Mouse (Mus musculus) ES-E14 (cell line): ENCODE measurements at regions not wholly inside any gene's neighbourhood (a gene's known extent, or its start where the extent isn't known, plus 50 kb on each side); places are given as distances from the start of the nearest gene placed in this dataset.

Source experiments
- CHD2 ChIP-seq: IDR thresholded peaks from 2 replicates; pipeline ENCODE4 v1.6.1; 2014; ENCODE audit warnings: mild to moderate bottlenecking, low read depth, low read length, inconsistent platforms
- ZC3H11A ChIP-seq: IDR thresholded peaks from 2 replicates; pipeline ENCODE4 v1.6.1; 2012; ENCODE audit warnings: low read depth, mild to moderate bottlenecking, inconsistent platforms, low read length, borderline replicate concordance
- ZNF384 ChIP-seq: IDR thresholded peaks from 2 replicates; pipeline ENCODE4 v1.6.1; 2012; ENCODE audit warnings: low read depth, low read length, inconsistent platforms

DNA sequence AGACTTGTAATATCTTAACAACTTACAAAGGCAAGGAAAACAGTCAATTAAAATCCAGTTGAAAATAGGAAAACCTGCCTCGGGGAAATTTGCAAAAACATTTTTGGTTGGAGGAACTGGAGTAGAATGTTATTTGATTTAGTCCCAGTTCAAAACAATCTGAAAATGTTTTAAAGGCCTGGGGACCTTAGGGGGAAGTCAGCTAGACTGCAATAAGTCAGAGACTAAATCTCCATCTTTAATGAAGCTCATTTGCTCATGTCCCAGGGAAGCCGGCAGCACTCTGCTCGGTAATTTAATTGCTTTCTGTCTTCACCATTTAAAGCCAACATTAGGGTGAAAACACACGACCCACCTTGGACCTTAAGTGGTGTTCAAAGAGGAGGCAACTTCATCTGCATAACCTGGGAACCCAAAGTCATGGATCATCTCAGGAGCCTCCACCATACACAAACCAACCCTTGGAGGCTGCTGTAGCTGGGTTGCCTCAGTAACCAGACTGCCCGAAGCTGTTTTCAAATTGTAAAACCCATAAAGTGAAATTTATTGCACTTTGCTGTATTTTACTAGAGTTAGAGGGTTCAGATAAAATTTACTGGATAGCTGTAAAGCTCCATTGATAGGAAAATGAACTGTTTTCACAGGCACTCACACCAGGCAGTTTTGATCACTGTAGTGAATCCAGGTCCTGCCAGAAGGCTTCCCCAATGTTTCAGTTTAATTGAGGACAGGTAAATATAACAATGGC is 205.6 kb upstream of the Mpped2 start:
- TF ChIP-seq ZNF384 (no peak), CHD2 (no peak), ZC3H11A (no peak)
